Mouse (Mus musculus) embryonic facial prominence, embryonic 11.5 days (tissue): ENCODE results near the gene Hexim1. TPM values are rescaled to one million over a fixed set of nuclear protein-coding genes. Genes with fewer than 3 reads are reported as not detected.

ENCODE experiments used
- ATAC-seq: fragments of 200-750 bp; cut with Nextera tagmentation; replicated peaks from 2 replicates; pipeline ENCODE4 v1.8.0; 2017; ENCODE audit warnings: low read depth; ENCODE audit not compliant: insufficient number of reproducible peaks, low FRiP score, low TSS enrichment
- DNase-seq: peaks from one replicate; pipeline ENCODE4 v3.0.0-alpha.2; 2015; ENCODE audit warnings: low spot score
- H3K27ac ChIP-seq: fragments of 300-500 bp; sonication (generic); replicated peaks from 2 replicates; pipeline ENCODE4 v1.5.1; 2014; ENCODE audit warnings: mild to moderate bottlenecking, low read depth, low read length, control low read depth
- H3K27me3 ChIP-seq: fragments of 300-500 bp; sonication (generic); 2 replicates; pipeline ENCODE4 v1.6.1; 2014; ENCODE audit warnings: mild to moderate bottlenecking, low read length, moderate library complexity, mixed read lengths; ENCODE audit not compliant: control insufficient read depth, insufficient read depth
- H3K36me3 ChIP-seq: fragments of 300-500 bp; sonication (generic); replicated peaks from 2 replicates; pipeline ENCODE4 v1.6.1; 2014; ENCODE audit warnings: low read depth, mild to moderate bottlenecking, low read length, moderate library complexity, mixed read lengths; ENCODE audit not compliant: control insufficient read depth, insufficient read depth
- H3K4me1 ChIP-seq: fragments of 300-500 bp; sonication (generic); 2 replicates; pipeline ENCODE4 v1.6.1; 2014; ENCODE audit warnings: low read length, mixed read lengths; ENCODE audit not compliant: control insufficient read depth, insufficient read depth
- H3K4me2 ChIP-seq: fragments of 300-500 bp; sonication (generic); 2 replicates; pipeline ENCODE4 v1.6.1; 2014; ENCODE audit warnings: low read depth, mild to moderate bottlenecking, control low read depth, low read length, moderate library complexity
- H3K4me3 ChIP-seq: fragments of 300-500 bp; sonication (generic); 2 replicates; pipeline ENCODE4 v1.5.1; 2014; ENCODE audit warnings: low read depth, low read length, control low read depth
- H3K9ac ChIP-seq: fragments of 300-500 bp; sonication (generic); replicated peaks from 2 replicates; pipeline ENCODE4 v1.6.1; 2014; ENCODE audit warnings: mild to moderate bottlenecking, control low read depth, low read length
- H3K9me3 ChIP-seq: fragments of 300-500 bp; sonication (generic); replicated peaks from 2 replicates; pipeline ENCODE4 v1.6.1; 2016; ENCODE audit warnings: mild to moderate bottlenecking, low read length, inconsistent platforms, mixed read lengths; ENCODE audit not compliant: control insufficient read depth
- WGBS: fragments of 180-500 bp; shearing (Covaris S2); extraction: QIAGEN DNeasy Blood & Tissue Kit; methylation state at CpG from one replicate; pipeline ENCODE4 v1.1.7; 2014; 5-methylcytosine and 5-hydroxymethylcytosine counted together
- polyA plus RNA-seq: library from polyadenylated mRNA; unstranded; fragments of >200 nt; fragmentation: Nextera tagmentation; extraction: Ambion mirVana; gene quantifications from 2 replicates; pipeline ENCODE4 v1.2.1, GENCODE M21; 2014

Gene Hexim1
- 5.3 and 5.6 TPM in 2 replicates for polyA plus RNA-seq

- Histone ChIP-seq H3K4me2 (peak within 1 kb of the TSS; percentile 81), H3K27me3 (peaks cover 2% of the 10 kb centered on the region; the same call in 1 of the 2 replicates), H3K4me1 (peaks cover 8% of the 10 kb centered on the region; the same call in 1 of the 2 replicates), H3K27ac (peak within 1 kb of the TSS; percentile 72), H3K9ac (peak within 1 kb of the TSS; percentile 88), H3K4me3 (peak within 1 kb of the TSS; percentile 62), H3K9me3 (no peaks in the 10 kb centered on the region), H3K36me3 (no peaks in the 10 kb centered on the region)
- peak; percentile 100 for DNase-seq
- ATAC-seq: peak; percentile 94
- WGBS: under 1% methylated on average over 53 of the region's 53 CpGs
Measured at GRCm38 (mm10) chr11:103116008-103116818, at the start of gene Hexim1. Hexim1 (plus strand) TSS chr11:103116231.

GRCm38 (mm10) chr11:103067051-103067361, 49.0 kb upstream of the Hexim1 start:
- Histone ChIP-seq H3K9ac (no peak overlapping the region), H3K27me3 (no peaks in the 10 kb centered on the region), H3K4me3 (no peak overlapping the region), H3K4me1 (no peaks in the 10 kb centered on the region), H3K27ac (no peak overlapping the region), H3K36me3 (peaks cover 21% of the 10 kb centered on the region), H3K9me3 (no peaks in the 10 kb centered on the region), H3K4me2 (no peak overlapping the region)
- WGBS: 94% methylated on average over 6 of the region's 6 CpGs
- no peak for ATAC-seq
- DNase-seq: no peak

- Histone ChIP-seq H3K9ac (no peak overlapping the region), H3K4me3 (no peak overlapping the region), H3K36me3 (peaks cover 21% of the 10 kb centered on the region), H3K27ac (no peak overlapping the region), H3K27me3 (no peaks in the 10 kb centered on the region), H3K4me2 (no peak overlapping the region), H3K4me1 (no peaks in the 10 kb centered on the region), H3K9me3 (no peaks in the 10 kb centered on the region)
- 73% methylated on average over 8 of the region's 8 CpGs for WGBS
- DNase-seq: no peak
- ATAC-seq: no peak
Measured at GRCm38 (mm10) chr11:103067457-103068001, 48.5 kb upstream of the Hexim1 start.

GRCm38 (mm10) chr11:103068272-103068671, 47.8 kb upstream of the Hexim1 start:
- Histone ChIP-seq H3K36me3 (peaks cover 17% of the 10 kb centered on the region), H3K4me1 (no peaks in the 10 kb centered on the region), H3K4me2 (no peak overlapping the region), H3K27me3 (no peaks in the 10 kb centered on the region), H3K4me3 (no peak overlapping the region), H3K9me3 (no peaks in the 10 kb centered on the region), H3K27ac (no peak overlapping the region), H3K9ac (no peak overlapping the region)
- WGBS: 87% methylated on average over 4 of the region's 4 CpGs
- ATAC-seq (no peak), DNase-seq (no peak)

- DNase-seq (no peak), ATAC-seq (no peak)
- Histone ChIP-seq H3K4me2 (no peak overlapping the region), H3K36me3 (peaks cover 16% of the 10 kb centered on the region), H3K9me3 (no peaks in the 10 kb centered on the region), H3K4me3 (no peak overlapping the region), H3K27ac (no peak overlapping the region), H3K4me1 (no peaks in the 10 kb centered on the region), H3K9ac (no peak overlapping the region), H3K27me3 (no peaks in the 10 kb centered on the region)
- 95% methylated on average over 11 of the region's 11 CpGs for WGBS
Measured at GRCm38 (mm10) chr11:103068884-103069283, 47.1 kb upstream of the Hexim1 start.

- no peak overlapping the region for H3K27ac ChIP-seq
- H3K9me3 ChIP-seq: no peaks in the 10 kb centered on the region
- H3K36me3 ChIP-seq: peaks cover 10% of the 10 kb centered on the region
- no peak overlapping the region for H3K4me3 ChIP-seq
- H3K4me2 ChIP-seq: no peak overlapping the region
- DNase-seq (no peak), ATAC-seq (no peak)
- H3K27me3 ChIP-seq: no peaks in the 10 kb centered on the region
- no peaks in the 10 kb centered on the region for H3K4me1 ChIP-seq
- WGBS: 95% methylated on average over 2 of the region's 2 CpGs
- H3K9ac ChIP-seq: no peak overlapping the region
Measured at GRCm38 (mm10) chr11:103069731-103070130, 46.3 kb upstream of the Hexim1 start.

GRCm38 (mm10) chr11:103070322-103070880, 45.6 kb upstream of the Hexim1 start:
- Histone ChIP-seq H3K9me3 (no peaks in the 10 kb centered on the region), H3K36me3 (peaks cover 10% of the 10 kb centered on the region), H3K4me1 (no peaks in the 10 kb centered on the region), H3K27ac (no peak overlapping the region), H3K9ac (no peak overlapping the region), H3K4me3 (no peak overlapping the region), H3K4me2 (no peak overlapping the region), H3K27me3 (no peaks in the 10 kb centered on the region)
- 92% methylated on average over 10 of the region's 10 CpGs for WGBS
- ATAC-seq (no peak), DNase-seq (no peak)

- ATAC-seq: no peak
- Histone ChIP-seq H3K27me3 (peaks cover under 1% of the 10 kb centered on the region; the same call in 1 of the 2 replicates), H3K27ac (no peak overlapping the region), H3K9me3 (no peaks in the 10 kb centered on the region), H3K9ac (no peak overlapping the region), H3K4me1 (no peaks in the 10 kb centered on the region), H3K4me2 (no peak overlapping the region), H3K4me3 (no peak overlapping the region), H3K36me3 (no peaks in the 10 kb centered on the region; the same call in none of the 2 replicates)
- DNase-seq: no peak
- WGBS: 85% methylated on average over 7 of the region's 7 CpGs
Measured at GRCm38 (mm10) chr11:103073671-103074070, 42.4 kb upstream of the Hexim1 start.
